Mouse (Mus musculus): ENCODE measurements at regions not wholly inside any gene's neighbourhood (a gene's known extent, or its start where the extent isn't known, plus 50 kb on each side); places are given as distances from the start of the nearest gene placed in this dataset.

DNA sequence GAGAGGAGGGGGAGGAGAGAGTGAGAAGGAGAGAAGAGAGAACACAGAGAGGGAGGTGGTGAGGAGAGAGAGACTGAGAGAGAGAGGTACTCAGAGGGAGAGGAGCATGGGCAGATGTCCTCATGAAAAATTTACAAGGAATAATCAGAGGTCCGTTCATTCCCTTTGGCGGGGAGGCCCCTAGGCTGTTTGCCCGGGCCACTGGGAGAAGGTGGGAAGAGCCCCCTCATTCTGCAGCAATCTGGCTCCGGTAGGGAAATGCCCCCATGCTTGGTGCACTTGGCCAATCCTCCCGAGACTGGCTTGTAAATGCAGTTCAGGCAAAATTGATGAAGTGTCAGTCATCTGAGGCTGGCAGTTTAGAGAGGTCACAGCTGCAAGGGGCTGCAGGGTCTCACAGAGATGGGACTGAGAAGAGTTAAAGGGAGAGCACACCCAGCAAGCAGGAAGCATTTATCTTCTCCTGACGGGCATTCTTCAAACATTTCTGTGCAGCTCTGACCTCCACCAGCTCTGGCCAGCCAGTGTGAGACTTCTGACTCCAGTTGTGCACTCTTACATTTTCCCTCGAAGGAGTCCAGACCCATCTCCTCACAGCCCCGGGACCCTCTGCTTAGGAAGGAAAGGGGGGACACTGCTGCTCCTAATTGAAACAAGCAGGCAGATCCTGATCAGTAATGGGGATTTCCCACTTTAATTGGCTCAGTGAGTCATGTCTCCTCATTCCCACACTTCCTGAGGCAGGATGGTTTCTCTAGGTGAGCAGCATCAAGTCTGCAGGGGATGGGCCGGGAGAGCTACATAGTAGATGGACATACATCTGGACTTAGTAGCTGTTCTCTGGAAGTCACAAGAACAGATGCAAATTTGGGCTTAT lies 65.5 kb downstream of the Cmpk2 start:
- Histone ChIP-seq H3K27me3 (replicated peaks) (no peaks in the 10 kb centered on the region), H3K4me2 (no peak overlapping the region), H3K27ac (no peak overlapping the region), H3K9me3 (no peaks in the 10 kb centered on the region), H3K9ac (no peak overlapping the region), H3K36me3 (no peaks in the 10 kb centered on the region), H3K4me3 (replicated peaks) (no peak overlapping the region), H3K4me1 (peaks cover 7% of the 10 kb centered on the region; the same call in 1 of the 2 replicates)
- no peak; the same call in 1 of the 2 replicates for ATAC-seq (ENCODE audit: insufficient read depth, low FRiP score, low read depth)
- WGBS = 19% methylated on average over 9 of the region's 9 CpGs

DNA sequence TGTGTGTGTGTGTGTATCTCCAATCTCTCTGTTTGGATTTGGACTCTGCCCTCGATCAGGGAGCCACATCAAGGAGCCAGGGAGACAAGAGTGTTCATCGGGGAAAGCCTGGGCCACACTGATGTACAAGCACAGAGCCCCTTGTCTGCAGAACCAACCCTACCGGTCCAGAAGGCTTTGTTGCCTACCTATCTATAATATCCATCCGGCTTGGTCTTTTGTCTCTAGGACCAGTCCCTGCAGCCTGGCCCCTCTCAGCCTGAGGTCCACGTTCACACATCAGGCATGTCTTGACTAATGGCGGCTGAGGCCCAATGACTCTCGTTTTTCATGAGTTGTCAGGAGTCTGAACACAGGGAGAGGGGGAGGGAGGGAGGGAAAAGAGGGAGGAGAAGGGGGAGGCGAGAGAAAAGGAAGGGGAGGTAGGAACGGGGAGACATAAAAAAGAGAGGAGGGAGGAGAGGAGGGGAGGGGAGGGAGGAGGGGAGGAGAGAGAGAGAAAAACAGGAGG lies 64.7 kb downstream of the Cmpk2 start:
- Histone ChIP-seq H3K27me3 (replicated peaks) (no peaks in the 10 kb centered on the region), H3K9ac (no peak overlapping the region), H3K4me3 (replicated peaks) (no peak overlapping the region), H3K4me2 (no peak overlapping the region), H3K4me1 (peaks cover 7% of the 10 kb centered on the region; the same call in 1 of the 2 replicates), H3K9me3 (no peaks in the 10 kb centered on the region), H3K36me3 (no peaks in the 10 kb centered on the region), H3K27ac (no peak overlapping the region)
- 28% methylated on average over 9 of the region's 9 CpGs for WGBS
- peak; percentile 6; the same call in 1 of the 2 replicates for ATAC-seq (ENCODE audit: insufficient read depth, low FRiP score, low read depth)

DNA sequence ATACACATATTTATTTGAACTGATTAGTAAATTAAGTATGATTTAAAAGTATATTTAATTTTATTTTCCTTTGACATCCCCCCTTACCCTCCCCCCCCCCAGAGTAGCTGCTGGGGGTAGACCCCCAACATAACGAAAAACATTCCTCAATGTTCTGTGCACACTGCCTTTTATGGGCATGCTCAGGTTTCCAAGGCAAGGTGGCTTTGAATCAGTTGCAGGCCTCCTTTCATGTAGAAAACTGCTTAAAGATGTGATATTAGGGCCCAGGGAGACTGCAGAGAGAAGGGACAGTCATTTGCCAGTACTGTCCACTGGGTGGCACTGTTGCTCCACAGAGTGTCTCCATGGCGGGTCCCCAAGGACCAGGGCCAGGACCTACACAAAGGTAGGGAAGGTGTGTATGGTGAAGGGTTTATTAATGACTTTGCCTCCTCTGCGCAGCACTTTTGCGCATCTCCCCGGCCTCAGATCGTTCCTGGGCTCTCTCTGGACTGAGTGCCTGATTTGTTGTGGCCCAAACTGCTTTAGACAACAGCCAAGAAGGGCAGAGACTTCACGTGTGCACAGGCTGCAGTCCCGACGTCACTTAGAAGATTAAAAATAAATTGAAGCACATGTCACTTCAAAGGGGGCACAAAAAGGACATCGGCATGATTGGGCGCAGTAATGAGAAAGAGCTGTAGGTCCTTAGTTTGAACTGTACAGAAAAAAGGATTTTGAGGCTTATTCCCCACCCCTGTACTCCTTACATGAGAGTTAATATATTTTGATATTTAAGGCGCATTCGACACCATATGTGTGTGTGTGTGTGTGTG lies 64.0 kb downstream of the Cmpk2 start:
- peak overlapping the region; percentile 34; the same call in 1 of the 2 replicates for H3K4me2 ChIP-seq
- no peak overlapping the region for H3K9ac ChIP-seq
- no peaks in the 10 kb centered on the region for H3K9me3 ChIP-seq
- 32% methylated on average over 13 of the region's 13 CpGs for WGBS
- peaks cover 7% of the 10 kb centered on the region; the same call in 1 of the 2 replicates for H3K4me1 ChIP-seq
- no peak overlapping the region for H3K27ac ChIP-seq
- H3K4me3 ChIP-seq (replicated peaks) = no peak overlapping the region
- ATAC-seq (ENCODE audit: insufficient read depth, low FRiP score, low read depth) = peak; percentile 72
- no peaks in the 10 kb centered on the region for H3K27me3 ChIP-seq (replicated peaks)
- no peaks in the 10 kb centered on the region for H3K36me3 ChIP-seq

DNA sequence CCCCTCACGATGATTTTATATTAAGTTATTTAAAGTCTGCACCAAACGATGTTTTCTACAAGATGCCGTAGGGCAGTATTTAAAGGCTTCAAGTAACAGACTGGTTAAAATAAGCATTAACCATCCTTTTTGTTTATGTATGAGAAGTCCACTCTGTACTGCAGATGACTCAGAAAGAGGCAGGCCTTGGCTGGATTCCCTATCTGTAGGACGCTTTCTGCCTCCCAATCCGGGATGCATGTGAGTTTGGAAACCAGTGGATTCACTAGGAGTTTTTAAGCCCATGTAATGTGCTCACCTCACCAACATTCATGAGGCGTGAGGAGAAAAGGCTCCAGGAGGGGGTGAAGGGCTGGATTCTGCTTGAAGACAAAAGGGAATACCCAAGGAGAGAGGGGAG lies 63.1 kb downstream of the Cmpk2 start:
- H3K4me3 ChIP-seq (replicated peaks) = no peak overlapping the region
- WGBS = 54% methylated on average over 6 of the region's 6 CpGs

More for the DNA sequence above, 63.1 kb downstream of the Cmpk2 start:
- no peak overlapping the region for H3K9ac ChIP-seq
- H3K36me3 ChIP-seq = no peaks in the 10 kb centered on the region
- no peak overlapping the region for H3K27ac ChIP-seq
- peaks cover 7% of the 10 kb centered on the region; the same call in 1 of the 2 replicates for H3K4me1 ChIP-seq
- no peak overlapping the region for H3K4me2 ChIP-seq
- no peaks in the 10 kb centered on the region for H3K9me3 ChIP-seq
- no peaks in the 10 kb centered on the region for H3K27me3 ChIP-seq (replicated peaks)
- ATAC-seq (ENCODE audit: insufficient read depth, low FRiP score, low read depth) = no peak

All from stomach, embryonic 15.5 days (tissue).